Mouse (Mus musculus): ENCODE data around the gene Gm36176. TPM values are rescaled to one million over a fixed set of nuclear protein-coding genes. Genes with fewer than 3 reads are reported as not detected.

Gm36176 gene
- total and polyA plus RNA-seq, 3 experiments = not detected

DNA sequence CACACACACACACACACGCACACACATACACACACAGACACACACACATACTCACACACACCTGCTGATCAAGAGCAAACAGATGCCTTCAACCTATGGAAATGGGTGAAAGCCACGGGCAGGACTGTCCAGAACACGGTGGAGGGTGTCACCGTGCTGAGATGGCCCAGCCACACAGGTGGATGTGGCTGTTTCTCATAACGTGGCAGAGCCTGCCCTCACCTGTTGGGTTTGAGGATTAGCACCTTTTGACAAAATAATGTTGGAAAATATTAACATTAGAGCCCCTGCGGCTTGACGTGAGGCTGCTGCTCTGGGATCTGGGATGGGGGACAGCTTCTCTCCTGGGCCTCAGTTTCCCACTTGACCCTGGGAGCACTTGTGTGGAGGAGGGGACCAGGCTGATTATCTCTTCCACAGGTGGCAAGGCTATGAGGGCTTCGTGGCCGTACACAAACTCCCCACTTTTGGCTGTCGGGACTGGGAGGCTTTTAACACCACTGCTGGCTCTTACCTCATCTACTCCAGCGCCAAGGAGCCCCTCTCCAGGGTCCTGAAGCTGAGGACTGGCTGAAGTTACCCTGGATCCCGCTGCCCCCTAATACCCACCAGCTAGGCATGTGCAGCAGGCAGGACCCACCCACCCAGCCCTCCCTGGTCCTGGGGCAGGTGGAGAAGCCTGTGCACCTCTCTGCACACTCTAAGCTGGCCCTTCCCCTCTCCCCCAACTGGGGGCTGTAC, 39.6 kb downstream of the Gm36176 start:
- Histone ChIP-seq H3K4me3 (no peak overlapping the region), H3K36me3 (ENCODE audit: control insufficient read depth, insufficient read depth, low read length) (no peaks in the 10 kb centered on the region), H3K9ac (ENCODE audit: low read depth, low read length) (no peak overlapping the region), H3K4me1 (ENCODE audit: control insufficient read depth, insufficient read depth, low read length) (no peaks in the 10 kb centered on the region), H3K79me2 (replicated peaks; ENCODE audit: control insufficient read depth, insufficient read depth, low read length) (no peaks in the 10 kb centered on the region), H3K27ac (no peak overlapping the region), H3K27me3 (ENCODE audit: control insufficient read depth, insufficient read depth, low read length) (no peaks in the 10 kb centered on the region)
- DNase-seq = no peak
- 48% methylated on average over 12 of the region's 12 CpGs for WGBS
- TF ChIP-seq EP300 (IDR thresholded peaks at IDR 0.05; ENCODE audit: insufficient read depth, low read depth, low read length) = no peak
- TF ChIP-seq CTCF (IDR thresholded peaks at IDR 0.05) = peak; percentile 22
- TF ChIP-seq POLR2A (IDR thresholded peaks at IDR 0.05; ENCODE audit: insufficient read depth, low read depth, low read length) = no peak
- intact Hi-C loops (cut with DNase I) = no loop called here

DNA sequence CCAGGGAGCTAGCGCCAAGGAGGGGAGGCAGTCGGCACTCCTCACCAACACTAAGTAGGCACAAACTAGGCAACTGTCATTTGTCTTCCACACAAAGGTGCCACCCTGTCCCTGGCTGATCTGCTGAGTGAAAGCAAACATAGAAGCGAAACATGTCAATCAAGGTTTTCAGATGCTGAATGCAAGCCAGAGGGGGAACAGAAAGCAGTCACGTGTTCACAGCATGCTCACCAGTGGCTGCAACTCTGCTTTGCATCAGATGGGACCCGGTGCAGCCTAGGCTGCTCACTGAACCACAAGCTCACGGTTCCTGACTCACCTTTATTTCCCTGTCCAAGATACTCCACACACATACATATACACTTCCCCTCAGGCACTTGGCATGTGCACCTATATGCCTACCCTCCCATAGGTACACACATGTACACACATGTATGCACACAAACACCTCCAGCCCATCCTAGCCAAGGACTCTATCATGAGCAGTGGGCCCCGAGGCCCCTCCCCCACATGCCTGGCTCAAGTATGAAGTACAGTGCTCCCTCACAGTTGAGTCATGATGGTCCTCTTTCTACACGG, 44.5 kb downstream of the Gm36176 start:
- no peaks in the 10 kb centered on the region for H3K36me3 ChIP-seq (ENCODE audit: control insufficient read depth, insufficient read depth, low read length)
- no peak overlapping the region for H3K9ac ChIP-seq (ENCODE audit: low read depth, low read length)
- no peak overlapping the region for H3K4me3 ChIP-seq
- intact Hi-C loops (cut with DNase I) = no loop called here
- H3K79me2 ChIP-seq (replicated peaks; ENCODE audit: control insufficient read depth, insufficient read depth, low read length) = no peaks in the 10 kb centered on the region
- no peak for TF ChIP-seq POLR2A (IDR thresholded peaks at IDR 0.05; ENCODE audit: insufficient read depth, low read depth, low read length)
- no peak for TF ChIP-seq EP300 (IDR thresholded peaks at IDR 0.05; ENCODE audit: insufficient read depth, low read depth, low read length)
- no peak for TF ChIP-seq CTCF (IDR thresholded peaks at IDR 0.05)
- 80% methylated on average over 8 of the region's 8 CpGs for WGBS
- no peak overlapping the region for H3K27ac ChIP-seq
- no peaks in the 10 kb centered on the region for H3K27me3 ChIP-seq (ENCODE audit: control insufficient read depth, insufficient read depth, low read length)
- DNase-seq = no peak
- H3K4me1 ChIP-seq (ENCODE audit: control insufficient read depth, insufficient read depth, low read length) = no peaks in the 10 kb centered on the region

DNA sequence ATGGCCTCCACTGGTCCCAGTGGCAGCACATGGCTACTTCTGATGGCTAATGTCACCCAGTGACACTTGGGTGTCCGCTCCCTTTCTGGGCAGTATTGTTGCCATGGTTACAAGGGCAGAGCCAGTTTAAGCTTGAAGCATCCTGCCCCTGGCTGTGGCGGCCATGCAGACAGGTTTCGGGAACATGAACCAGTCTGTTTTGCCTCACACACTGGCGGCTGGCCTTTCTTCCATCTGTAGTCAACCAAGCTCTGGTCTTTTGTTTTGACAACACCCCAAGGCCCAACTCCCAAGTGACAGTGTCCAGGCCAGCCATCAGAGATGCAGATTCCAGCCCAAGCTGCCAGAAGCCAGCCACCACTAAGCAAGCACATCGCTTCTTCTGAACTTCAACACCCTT, 49.0 kb downstream of the Gm36176 start:
- Histone ChIP-seq H3K36me3 (ENCODE audit: control insufficient read depth, insufficient read depth, low read length) (no peaks in the 10 kb centered on the region), H3K27me3 (ENCODE audit: control insufficient read depth, insufficient read depth, low read length) (no peaks in the 10 kb centered on the region), H3K79me2 (replicated peaks; ENCODE audit: control insufficient read depth, insufficient read depth, low read length) (no peaks in the 10 kb centered on the region), H3K9ac (ENCODE audit: low read depth, low read length) (no peak overlapping the region), H3K4me3 (no peak overlapping the region), H3K27ac (no peak overlapping the region), H3K4me1 (ENCODE audit: control insufficient read depth, insufficient read depth, low read length) (no peaks in the 10 kb centered on the region)
- intact Hi-C loops (cut with DNase I) = no loop called here
- no peak for TF ChIP-seq EP300 (IDR thresholded peaks at IDR 0.05; ENCODE audit: insufficient read depth, low read depth, low read length)
- no peak for TF ChIP-seq POLR2A (IDR thresholded peaks at IDR 0.05; ENCODE audit: insufficient read depth, low read depth, low read length)
- no peak for TF ChIP-seq CTCF (IDR thresholded peaks at IDR 0.05)
- peak in 1 of 2 experiments; percentile 30 for DNase-seq
- WGBS = 57% methylated on average over 5 of the region's 5 CpGs

Other genes starting within 250 kb of the Gm36176 start
Only the 30 nearest of the 33 such genes appear.
- gene Tspear, start 160.2 kb upstream of the Gm36176 start, total RNA-seq (2021) = not detected
- not detected in 2 replicates for gene Tspear, start 160.2 kb upstream of the Gm36176 start, polyA plus RNA-seq (2012; rRNA removed)
- gene Gm19402, start 156.0 kb upstream of the Gm36176 start, total RNA-seq (2021) = not detected
- not detected in 2 replicates for gene Gm19402, start 156.0 kb upstream of the Gm36176 start, polyA plus RNA-seq (2012; rRNA removed)
- gene Gm9508, start 149.6 kb upstream of the Gm36176 start, total RNA-seq (2021) = not detected
- not detected in 2 replicates for gene Gm9508, start 149.6 kb upstream of the Gm36176 start, polyA plus RNA-seq (2012; rRNA removed)
- not detected for gene Gm10272, start 140.2 kb upstream of the Gm36176 start, total RNA-seq (2021)
- not detected in 2 replicates for gene Gm10272, start 140.2 kb upstream of the Gm36176 start, polyA plus RNA-seq (2012; rRNA removed)
- gene Gm10024, start 135.3 kb upstream of the Gm36176 start, total RNA-seq (2021) = not detected
- gene Gm10024, start 135.3 kb upstream of the Gm36176 start, polyA plus RNA-seq (2012; rRNA removed) = not detected in 2 replicates
- gene Gm10142, start 131.0 kb upstream of the Gm36176 start, total RNA-seq (2021) = not detected
- not detected in 2 replicates for gene Gm10142, start 131.0 kb upstream of the Gm36176 start, polyA plus RNA-seq (2012; rRNA removed)
- not detected for gene Krtap12-1, start 126.2 kb upstream of the Gm36176 start, total RNA-seq (2021)
- not detected in 2 replicates for gene Krtap12-1, start 126.2 kb upstream of the Gm36176 start, polyA plus RNA-seq (2012; rRNA removed)
- gene Gm10100, start 120.3 kb upstream of the Gm36176 start, total RNA-seq (2021) = not detected
- not detected in 2 replicates for gene Gm10100, start 120.3 kb upstream of the Gm36176 start, polyA plus RNA-seq (2012; rRNA removed)
- not detected for gene Gm18596, start 104.2 kb upstream of the Gm36176 start, total RNA-seq (2021)
- not detected in 2 replicates for gene Gm18596, start 104.2 kb upstream of the Gm36176 start, polyA plus RNA-seq (2012; rRNA removed)
- gene Gm9736, start 95.4 kb upstream of the Gm36176 start, total RNA-seq (2021) = not detected
- gene Gm9736, start 95.4 kb upstream of the Gm36176 start, polyA plus RNA-seq (2012; rRNA removed) = not detected in 2 replicates
- gene Gm3233, start 87.1 kb upstream of the Gm36176 start, total RNA-seq (2021) = not detected
- gene Gm3233, start 87.1 kb upstream of the Gm36176 start, polyA plus RNA-seq (2012; rRNA removed) = not detected in 2 replicates
- gene Gm3238, start 75.5 kb upstream of the Gm36176 start, total RNA-seq (2021) = not detected
- gene Gm3238, start 75.5 kb upstream of the Gm36176 start, polyA plus RNA-seq (2012; rRNA removed) = not detected in 2 replicates
- not detected for gene Gm7138, start 69.9 kb upstream of the Gm36176 start, total RNA-seq (2021)
- not detected in 2 replicates for gene Gm7138, start 69.9 kb upstream of the Gm36176 start, polyA plus RNA-seq (2012; rRNA removed)
- gene Gm3250, start 64.3 kb upstream of the Gm36176 start, total RNA-seq (2021) = not detected
- gene Gm3250, start 64.3 kb upstream of the Gm36176 start, polyA plus RNA-seq (2012; rRNA removed) = not detected in 2 replicates
- not detected for gene Gm7137, start 58.6 kb upstream of the Gm36176 start, total RNA-seq (2021)
- gene Gm7137, start 58.6 kb upstream of the Gm36176 start, polyA plus RNA-seq (2012; rRNA removed) = not detected in 2 replicates
- not detected for gene Gm9639, start 51.7 kb upstream of the Gm36176 start, total RNA-seq (2021)
- gene Gm9639, start 51.7 kb upstream of the Gm36176 start, polyA plus RNA-seq (2012; rRNA removed) = not detected in 2 replicates
- not detected for gene Gm19668, start 47.7 kb upstream of the Gm36176 start, total RNA-seq (2021)
- gene Gm19668, start 47.7 kb upstream of the Gm36176 start, polyA plus RNA-seq (2012; rRNA removed) = not detected in 2 replicates
- gene Gm9507, start 35.0 kb upstream of the Gm36176 start, total RNA-seq (2021) = not detected
- gene Gm9507, start 35.0 kb upstream of the Gm36176 start, polyA plus RNA-seq (2012; rRNA removed) = not detected in 2 replicates
- not detected for gene Gm2696, start 32.1 kb upstream of the Gm36176 start, total RNA-seq (2021)
- not detected in 2 replicates for gene Gm2696, start 32.1 kb upstream of the Gm36176 start, polyA plus RNA-seq (2012; rRNA removed)
- gene Krtap10-4, start 19.7 kb upstream of the Gm36176 start, total RNA-seq (2021) = not detected
- not detected in 2 replicates for gene Krtap10-4, start 19.7 kb upstream of the Gm36176 start, polyA plus RNA-seq (2012; rRNA removed)
- gene Krtap10-10, start 10.9 kb upstream of the Gm36176 start, total RNA-seq (2021) = not detected
- not detected in 2 replicates for gene Krtap10-10, start 10.9 kb upstream of the Gm36176 start, polyA plus RNA-seq (2012; rRNA removed)
- gene Gm10318, start 6.1 kb downstream of the Gm36176 start, total RNA-seq (2021) = not detected
- gene Gm10318, start 6.1 kb downstream of the Gm36176 start, polyA plus RNA-seq (2012; rRNA removed) = not detected in 2 replicates
- not detected for gene Gm3285, start 15.2 kb downstream of the Gm36176 start, total RNA-seq (2021)
- not detected in 2 replicates for gene Gm3285, start 15.2 kb downstream of the Gm36176 start, polyA plus RNA-seq (2012; rRNA removed)
- gene Lrrc3, start 55.7 kb downstream of the Gm36176 start, total RNA-seq (2021) = under 1 TPM; 0.57 to 0.86 TPM
- gene Lrrc3, start 55.7 kb downstream of the Gm36176 start, polyA plus RNA-seq (2012; rRNA removed) = 0.62 and 0.85 TPM in 2 replicates
- under 1 TPM; 0.75 to 0.78 TPM for gene Trpm2, start 123.8 kb downstream of the Gm36176 start, total RNA-seq (2021)
- gene Trpm2, start 123.8 kb downstream of the Gm36176 start, polyA plus RNA-seq (2012; rRNA removed) = 0.53 and 0.55 TPM in 2 replicates
- gene 1810043G02Rik, start 131.7 kb downstream of the Gm36176 start, total RNA-seq (2021) = 10 to 100 TPM in 1 of 2 experiments, 1 to 10 TPM in 1; 8.9 to 10.7 TPM
- gene 1810043G02Rik, start 131.7 kb downstream of the Gm36176 start, polyA plus RNA-seq (2012; rRNA removed) = 21.7 and 24.9 TPM in 2 replicates
- 100 to 1,000 TPM; 109 to 115 TPM for gene Pfkl, start 163.3 kb downstream of the Gm36176 start, total RNA-seq (2021)
- 101 and 156 TPM in 2 replicates for gene Pfkl, start 163.3 kb downstream of the Gm36176 start, polyA plus RNA-seq (2012; rRNA removed)
- under 1 TPM in 1 of 2 experiments, not detected in 1; 0.21 TPM for gene Dnmt3l, start 195.1 kb downstream of the Gm36176 start, total RNA-seq (2021)
- 0.10 and 0.79 TPM in 2 replicates for gene Dnmt3l, start 195.1 kb downstream of the Gm36176 start, polyA plus RNA-seq (2012; rRNA removed)
- gene Aire, start 196.8 kb downstream of the Gm36176 start, total RNA-seq (2021) = not detected
- gene Aire, start 196.8 kb downstream of the Gm36176 start, polyA plus RNA-seq (2012; rRNA removed) = 0.10 TPM in 1 of 2 replicates, not detected in the other
- 1 to 10 TPM; 5.8 to 7.6 TPM for gene Icosl, start 222.5 kb downstream of the Gm36176 start, total RNA-seq (2021)
- 8.4 and 9.2 TPM in 2 replicates for gene Icosl, start 222.5 kb downstream of the Gm36176 start, polyA plus RNA-seq (2012; rRNA removed)

Data from heart, adult 2 months (tissue).